Mouse (Mus musculus) liver, embryonic 11.5 days (tissue): ENCODE data around the gene Cabp2. TPM values are rescaled to one million over a fixed set of nuclear protein-coding genes. Genes with fewer than 3 reads are reported as not detected.

Experiments used
- ATAC-seq: fragments of 200-750 bp; cut with Nextera tagmentation; replicated peaks from 2 replicates; pipeline ENCODE4 v1.8.0; 2017; ENCODE audit warnings: moderate number of reproducible peaks, mild to moderate bottlenecking, moderate TSS enrichment, moderate library complexity; ENCODE audit not compliant: low FRiP score
- DNase-seq: peaks from one replicate; pipeline ENCODE4 v3.0.0-alpha.2; 2017; ENCODE audit warnings: low spot score
- H3K27ac ChIP-seq: fragments of 300-500 bp; sonication (generic); 2 replicates; pipeline ENCODE4 v1.5.1; 2014; ENCODE audit warnings: mild to moderate bottlenecking, low read depth, low read length, control low read depth
- H3K27me3 ChIP-seq: fragments of 300-500 bp; sonication (generic); replicated peaks from 2 replicates; pipeline ENCODE4 v1.6.1; 2014; ENCODE audit warnings: low read length, mixed read lengths; ENCODE audit not compliant: control insufficient read depth, insufficient read depth
- H3K36me3 ChIP-seq: fragments of 300-500 bp; sonication (generic); 2 replicates; pipeline ENCODE4 v1.6.1; 2014; ENCODE audit warnings: mild to moderate bottlenecking, low read length, moderate library complexity, mixed read lengths; ENCODE audit not compliant: control insufficient read depth, insufficient read depth
- H3K4me1 ChIP-seq: fragments of 300-500 bp; sonication (generic); replicated peaks from 2 replicates; pipeline ENCODE4 v1.6.1; 2014; ENCODE audit warnings: low read length, mixed read lengths; ENCODE audit not compliant: control insufficient read depth, insufficient read depth
- H3K4me2 ChIP-seq: fragments of 300-500 bp; sonication (generic); 2 replicates; pipeline ENCODE4 v1.6.1; 2014; ENCODE audit warnings: mild to moderate bottlenecking, control low read depth, moderate library complexity
- H3K4me3 ChIP-seq: fragments of 300-500 bp; sonication (generic); 2 replicates; pipeline ENCODE4 v1.5.1; 2014; ENCODE audit warnings: low read depth, low read length, control low read depth
- H3K9ac ChIP-seq: fragments of 300-500 bp; sonication (generic); 2 replicates; pipeline ENCODE4 v1.6.1; 2014; ENCODE audit warnings: low read depth, low read length, control low read depth
- H3K9me3 ChIP-seq: fragments of 300-500 bp; sonication (generic); 2 replicates; pipeline ENCODE4 v1.6.1; 2016; ENCODE audit warnings: low read length, inconsistent platforms, mixed read lengths; ENCODE audit not compliant: control insufficient read depth
- WGBS: fragments of 180-500 bp; shearing (Covaris S2); extraction: QIAGEN DNeasy Blood & Tissue Kit; methylation state at CpG from one replicate; pipeline ENCODE4 v1.1.7; 2014; 5-methylcytosine and 5-hydroxymethylcytosine counted together
- polyA plus RNA-seq: library from polyadenylated mRNA; unstranded; fragments of >200 nt; fragmentation: Nextera tagmentation; extraction: Ambion mirVana; gene quantifications from 2 replicates; pipeline ENCODE4 v1.2.1, GENCODE M21; 2014

Cabp2 gene
- polyA plus RNA-seq, 1 experiment from 2014 or later = 0.52 TPM

- 48% methylated on average over 8 of the region's 8 CpGs for WGBS
- no peak overlapping the region for H3K4me3 ChIP-seq
- H3K27ac ChIP-seq = no peak overlapping the region; the same call in 1 of the 2 replicates
Measured at GRCm38 (mm10) chr19:4080511-4081009, 818 bp upstream of the Cabp2 start.

GRCm38 (mm10) chr19:4082219-4082965, 1.0 kb downstream of the Cabp2 start:
- Histone ChIP-seq H3K4me1 (peaks cover 16% of the 10 kb centered on the region), H3K4me3 (no peak overlapping the region), H3K9ac (no peak overlapping the region), H3K27me3 (peaks cover 7% of the 10 kb centered on the region; the same call in 1 of the 2 replicates), H3K27ac (no peak overlapping the region), H3K9me3 (no peaks in the 10 kb centered on the region), H3K36me3 (no peaks in the 10 kb centered on the region), H3K4me2 (no peak overlapping the region)
- WGBS = 70% methylated on average over 11 of the region's 11 CpGs
- DNase-seq (no peak), ATAC-seq (no peak)

More at GRCm38 (mm10) chr19:4080511-4081009, 818 bp upstream of the Cabp2 start:
- no peak for DNase-seq
- peak; percentile 86 for ATAC-seq
- Histone ChIP-seq H3K27me3 (peaks cover 7% of the 10 kb centered on the region; the same call in 1 of the 2 replicates), H3K9me3 (no peaks in the 10 kb centered on the region), H3K4me2 (peak overlapping the region; percentile 17; the same call in 1 of the 2 replicates), H3K9ac (no peak overlapping the region), H3K4me1 (peaks cover 16% of the 10 kb centered on the region), H3K36me3 (no peaks in the 10 kb centered on the region)

- H3K4me1 ChIP-seq = peaks cover 16% of the 10 kb centered on the region
Measured at GRCm38 (mm10) chr19:4083316-4083715, 1.9 kb downstream of the Cabp2 start.

GRCm38 (mm10) chr19:4083826-4084225, 2.4 kb downstream of the Cabp2 start:
- Histone ChIP-seq H3K4me1 (peaks cover 16% of the 10 kb centered on the region), H3K27ac (no peak overlapping the region), H3K4me2 (no peak overlapping the region), H3K27me3 (peaks cover 7% of the 10 kb centered on the region; the same call in 1 of the 2 replicates), H3K9me3 (no peaks in the 10 kb centered on the region), H3K4me3 (no peak overlapping the region), H3K36me3 (no peaks in the 10 kb centered on the region), H3K9ac (no peak overlapping the region)
- DNase-seq = no peak
- whole genome bisulfite sequencing = 26% methylated on average over 8 of the region's 8 CpGs
- no peak for ATAC-seq

More at GRCm38 (mm10) chr19:4083316-4083715, 1.9 kb downstream of the Cabp2 start:
- no peak overlapping the region for H3K4me2 ChIP-seq
- H3K9me3 ChIP-seq = no peaks in the 10 kb centered on the region
- WGBS = 78% methylated on average over 7 of the region's 7 CpGs
- H3K4me3 ChIP-seq = no peak overlapping the region
- no peak overlapping the region for H3K9ac ChIP-seq
- H3K36me3 ChIP-seq = no peaks in the 10 kb centered on the region
- H3K27ac ChIP-seq = no peak overlapping the region
- ATAC-seq (no peak), DNase-seq (no peak)
- H3K27me3 ChIP-seq = peaks cover 7% of the 10 kb centered on the region; the same call in 1 of the 2 replicates

- ATAC-seq = no peak
- no peak overlapping the region for H3K9ac ChIP-seq
- peaks cover 7% of the 10 kb centered on the region; the same call in 1 of the 2 replicates for H3K27me3 ChIP-seq
- 90% methylated on average over 1 of the region's 1 CpGs for WGBS
- DNase-seq = no peak
- no peak overlapping the region for H3K27ac ChIP-seq
- no peak overlapping the region for H3K4me2 ChIP-seq
- H3K4me1 ChIP-seq = peaks cover 16% of the 10 kb centered on the region
- no peaks in the 10 kb centered on the region for H3K9me3 ChIP-seq
- H3K4me3 ChIP-seq = no peak overlapping the region
- no peaks in the 10 kb centered on the region for H3K36me3 ChIP-seq
Measured at GRCm38 (mm10) chr19:4084984-4085383, 3.6 kb downstream of the Cabp2 start.

GRCm38 (mm10) chr19:4086156-4086555, 4.8 kb downstream of the Cabp2 start:
- no peak overlapping the region for H3K27ac ChIP-seq
- H3K9me3 ChIP-seq = no peaks in the 10 kb centered on the region
- peaks cover 8% of the 10 kb centered on the region; the same call in 1 of the 2 replicates for H3K4me1 ChIP-seq
- ATAC-seq = no peak
- DNase-seq = no peak
- H3K4me2 ChIP-seq = no peak overlapping the region
- H3K4me3 ChIP-seq = no peak overlapping the region
- H3K36me3 ChIP-seq = no peaks in the 10 kb centered on the region
- peaks cover 7% of the 10 kb centered on the region; the same call in 1 of the 2 replicates for H3K27me3 ChIP-seq
- 83% methylated on average over 15 of the region's 15 CpGs for WGBS
- H3K9ac ChIP-seq = no peak overlapping the region

GRCm38 (mm10) chr19:4087090-4087489, 5.7 kb downstream of the Cabp2 start:
- 85% methylated on average over 5 of the region's 5 CpGs for WGBS
- no peak for ATAC-seq
- Histone ChIP-seq H3K4me2 (no peak overlapping the region), H3K27ac (no peak overlapping the region), H3K9ac (no peak overlapping the region), H3K27me3 (peaks cover 5% of the 10 kb centered on the region; the same call in 1 of the 2 replicates), H3K9me3 (no peaks in the 10 kb centered on the region), H3K4me3 (no peak overlapping the region), H3K4me1 (peaks cover 8% of the 10 kb centered on the region; the same call in 1 of the 2 replicates), H3K36me3 (no peaks in the 10 kb centered on the region)
- DNase-seq = no peak

GRCm38 (mm10) chr19:4088146-4088545, 6.8 kb downstream of the Cabp2 start:
- ATAC-seq (no peak), DNase-seq (no peak)
- no peak overlapping the region for H3K9ac ChIP-seq
- H3K36me3 ChIP-seq = no peaks in the 10 kb centered on the region
- 0 out of 2 replicates have a peak, but pooled peaks cover 2% of the 10 kb centered on the region for H3K27me3 ChIP-seq
- H3K4me3 ChIP-seq = no peak overlapping the region
- no peak overlapping the region for H3K4me2 ChIP-seq
- H3K27ac ChIP-seq = no peak overlapping the region
- 35% methylated on average over 5 of the region's 5 CpGs for WGBS
- H3K9me3 ChIP-seq = no peaks in the 10 kb centered on the region
- peaks cover 8% of the 10 kb centered on the region; the same call in 1 of the 2 replicates for H3K4me1 ChIP-seq
